Mouse (Mus musculus) C2C12 (cell line): ENCODE results near the gene Cacna1e.

ENCODE experiments used
- CTCF ChIP-seq: IDR thresholded peaks from one replicate; pipeline ENCODE4 v1.5.1; 2011; ENCODE audit not compliant: control insufficient read depth, insufficient read depth, insufficient read length
- MYOD1 ChIP-seq: IDR thresholded peaks from one replicate; pipeline ENCODE4 v1.6.1; 2011; ENCODE audit warnings: low read depth; ENCODE audit not compliant: control insufficient read depth, insufficient read length
- MYOG ChIP-seq: IDR thresholded peaks from one replicate; pipeline ENCODE4 v1.6.1; 2011; ENCODE audit not compliant: control insufficient read depth, insufficient read length; ENCODE audit errors: extremely low read depth
- USF1 ChIP-seq: IDR thresholded peaks from one replicate; pipeline ENCODE4 v1.6.1; 2011; ENCODE audit warnings: low read depth, mild to moderate bottlenecking, control low read depth, moderate library complexity

GRCm38 (mm10) chr1:154603781-154604180, 280.5 kb downstream of the Cacna1e start:
- TF ChIP-seq CTCF (no peak), MYOG (no peak), USF1 (no peak), MYOD1 (no peak)
